Mouse (Mus musculus): ENCODE measurements at regions not wholly inside any gene's neighbourhood (a gene's known extent, or its start where the extent isn't known, plus 50 kb on each side); places are given as distances from the start of the nearest gene placed in this dataset.

DNA sequence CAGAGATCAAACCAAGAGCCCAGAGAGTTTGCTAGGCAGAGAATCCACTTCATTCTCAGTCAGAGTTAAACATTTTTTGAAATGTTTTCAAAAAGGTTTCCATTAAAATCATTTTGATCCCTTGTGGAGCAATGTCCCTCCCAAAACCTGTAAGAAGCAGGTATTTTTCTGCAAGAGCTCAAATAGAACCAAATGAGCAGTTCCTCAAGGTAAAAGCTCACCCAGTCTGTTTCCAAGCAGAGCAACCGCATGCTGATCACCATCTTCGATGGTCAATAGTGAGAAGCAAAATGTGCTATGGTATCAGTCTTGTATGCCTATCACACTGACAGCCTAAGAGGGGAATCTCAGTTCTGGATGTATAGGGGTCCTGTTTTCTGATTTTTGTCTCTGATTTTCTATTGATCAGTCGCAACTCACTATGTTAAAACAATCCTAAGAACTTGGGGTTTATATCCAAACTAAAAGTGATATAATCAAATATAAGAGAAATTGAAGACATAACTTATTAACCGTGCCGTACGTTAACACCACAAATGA is 432.3 kb upstream of the Ccnh start:
- no peaks in the 10 kb centered on the region for H3K27me3 ChIP-seq (ENCODE audit: insufficient read depth, low read length)
- no peak overlapping the region for H3K9ac ChIP-seq (replicated peaks)
- 74% methylated on average over 6 of the region's 6 CpGs for WGBS (ENCODE audit: insufficient replicate concordance)
- no peak for ATAC-seq
- H3K9me3 ChIP-seq (ENCODE audit: low read length), result no peaks in the 10 kb centered on the region
- no peak overlapping the region for H3K4me3 ChIP-seq (ENCODE audit: low read depth, low read length)
- TF ChIP-seq EP300 (IDR thresholded peaks at IDR 0.05; ENCODE audit: low read depth) (no peak), CTCF (IDR thresholded peaks at IDR 0.05; ENCODE audit: low read depth) (no peak)
- no peaks in the 10 kb centered on the region for H3K36me3 ChIP-seq (replicated peaks; ENCODE audit: insufficient read depth, low read length)
- no peaks in the 10 kb centered on the region for H3K4me1 ChIP-seq (ENCODE audit: insufficient read depth)
- no peak overlapping the region for H3K27ac ChIP-seq (ENCODE audit: low read depth)
- no peak overlapping the region for H3K4me2 ChIP-seq (ENCODE audit: low read depth, low read length)
- DNase-seq, result no peak

DNA sequence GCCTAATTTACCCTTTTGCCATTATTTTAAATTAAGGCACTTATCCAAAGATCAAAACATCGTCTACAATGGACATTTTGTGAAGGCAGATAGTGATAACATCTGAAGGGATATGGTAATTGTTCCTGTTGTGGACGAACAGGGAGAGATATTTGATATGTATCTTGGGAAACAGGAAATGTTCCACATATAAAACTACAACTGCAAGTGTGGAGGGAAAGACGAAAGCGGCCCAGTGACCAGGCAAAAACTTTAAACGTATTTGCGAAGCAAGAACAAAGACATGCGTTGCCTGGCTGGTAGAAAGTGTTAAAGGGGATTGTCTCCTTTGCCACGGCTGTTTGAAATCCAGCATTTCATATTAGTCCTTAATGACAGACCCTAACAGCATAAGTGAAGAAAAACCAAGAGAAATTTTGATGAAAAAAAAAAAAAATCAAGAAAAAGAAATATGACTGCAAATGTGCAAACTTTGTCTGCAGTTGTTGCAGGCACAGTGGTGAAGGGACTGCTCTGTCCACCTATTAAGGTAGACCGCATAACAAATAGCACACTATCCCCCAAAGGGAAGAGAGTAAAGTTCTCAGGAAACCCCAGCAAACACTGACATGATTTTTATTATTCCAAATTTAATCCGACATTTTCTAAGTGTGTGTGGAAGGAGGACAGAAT is 431.2 kb upstream of the Ccnh start:
- Histone ChIP-seq H3K27ac (ENCODE audit: low read depth) (no peak overlapping the region), H3K9me3 (ENCODE audit: low read length) (no peaks in the 10 kb centered on the region), H3K4me3 (ENCODE audit: low read depth, low read length) (no peak overlapping the region), H3K36me3 (replicated peaks; ENCODE audit: insufficient read depth, low read length) (no peaks in the 10 kb centered on the region), H3K4me2 (ENCODE audit: low read depth, low read length) (no peak overlapping the region), H3K27me3 (ENCODE audit: insufficient read depth, low read length) (no peaks in the 10 kb centered on the region), H3K9ac (replicated peaks) (no peak overlapping the region), H3K4me1 (ENCODE audit: insufficient read depth) (no peaks in the 10 kb centered on the region)
- DNase-seq (no peak), ATAC-seq (no peak)
- 41% methylated on average over 10 of the region's 10 CpGs for WGBS (ENCODE audit: insufficient replicate concordance)
- no peak for TF ChIP-seq EP300 (IDR thresholded peaks at IDR 0.05; ENCODE audit: low read depth)
- TF ChIP-seq CTCF (IDR thresholded peaks at IDR 0.05; ENCODE audit: low read depth), result no peak

DNA sequence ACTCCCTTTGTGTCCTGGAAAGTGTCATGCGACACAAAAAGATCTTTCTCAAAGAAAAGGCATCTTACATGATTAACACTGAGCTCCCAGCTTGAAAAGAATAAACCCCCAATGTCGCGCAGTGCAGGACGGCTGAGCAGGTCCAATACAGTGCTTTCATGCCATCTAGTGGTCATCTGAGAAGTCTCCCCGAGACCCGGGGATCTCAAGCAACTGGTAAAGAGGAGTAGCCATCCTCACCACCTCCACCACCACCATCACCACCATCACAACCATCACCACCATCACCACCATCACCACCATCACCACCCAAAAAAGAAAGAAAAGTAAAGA is 430.7 kb upstream of the Ccnh start:
- WGBS (ENCODE audit: insufficient replicate concordance), result 2% methylated on average over 6 of the region's 6 CpGs
- H3K27me3 ChIP-seq (ENCODE audit: insufficient read depth, low read length), result no peaks in the 10 kb centered on the region
- no peak overlapping the region for H3K4me3 ChIP-seq (ENCODE audit: low read depth, low read length)
- DNase-seq (peak; percentile 42), ATAC-seq (peak; percentile 51; the same call in 1 of the 2 replicates)
- no peak overlapping the region for H3K27ac ChIP-seq (ENCODE audit: low read depth)
- no peak overlapping the region for H3K4me2 ChIP-seq (ENCODE audit: low read depth, low read length)
- H3K36me3 ChIP-seq (replicated peaks; ENCODE audit: insufficient read depth, low read length), result no peaks in the 10 kb centered on the region
- H3K9ac ChIP-seq (replicated peaks), result no peak overlapping the region
- no peaks in the 10 kb centered on the region for H3K4me1 ChIP-seq (ENCODE audit: insufficient read depth)
- H3K9me3 ChIP-seq (ENCODE audit: low read length), result no peaks in the 10 kb centered on the region
- TF ChIP-seq EP300 (IDR thresholded peaks at IDR 0.05; ENCODE audit: low read depth), result no peak
- TF ChIP-seq CTCF (IDR thresholded peaks at IDR 0.05; ENCODE audit: low read depth), result peak; percentile 76

DNA sequence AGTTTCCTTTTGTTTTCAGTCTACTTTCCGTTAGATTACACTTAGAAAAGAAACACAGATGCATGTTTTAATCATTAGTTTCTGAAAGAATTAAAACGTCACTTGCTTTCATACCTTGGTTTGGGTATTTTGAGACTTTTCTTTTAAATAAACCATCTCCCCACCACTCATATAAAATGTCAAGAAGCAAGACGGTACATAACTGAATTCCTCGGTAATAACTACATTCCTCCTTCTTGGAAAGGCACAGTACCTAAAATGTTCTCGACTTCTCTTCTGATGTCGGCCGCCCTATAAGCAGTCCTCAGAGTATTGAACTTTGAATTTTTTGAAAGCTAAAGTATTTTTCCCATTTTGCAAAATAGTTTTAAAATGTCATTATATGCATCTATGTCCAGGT is 430.1 kb upstream of the Ccnh start:
- 60% methylated on average over 7 of the region's 7 CpGs for WGBS (ENCODE audit: insufficient replicate concordance)
- Histone ChIP-seq H3K4me1 (ENCODE audit: insufficient read depth) (no peaks in the 10 kb centered on the region), H3K27me3 (ENCODE audit: insufficient read depth, low read length) (no peaks in the 10 kb centered on the region), H3K4me3 (ENCODE audit: low read depth, low read length) (no peak overlapping the region), H3K9ac (replicated peaks) (no peak overlapping the region), H3K9me3 (ENCODE audit: low read length) (no peaks in the 10 kb centered on the region), H3K27ac (ENCODE audit: low read depth) (no peak overlapping the region), H3K4me2 (ENCODE audit: low read depth, low read length) (no peak overlapping the region), H3K36me3 (replicated peaks; ENCODE audit: insufficient read depth, low read length) (no peaks in the 10 kb centered on the region)
- ATAC-seq (no peak), DNase-seq (no peak)
- TF ChIP-seq CTCF (IDR thresholded peaks at IDR 0.05; ENCODE audit: low read depth), result no peak

DNA sequence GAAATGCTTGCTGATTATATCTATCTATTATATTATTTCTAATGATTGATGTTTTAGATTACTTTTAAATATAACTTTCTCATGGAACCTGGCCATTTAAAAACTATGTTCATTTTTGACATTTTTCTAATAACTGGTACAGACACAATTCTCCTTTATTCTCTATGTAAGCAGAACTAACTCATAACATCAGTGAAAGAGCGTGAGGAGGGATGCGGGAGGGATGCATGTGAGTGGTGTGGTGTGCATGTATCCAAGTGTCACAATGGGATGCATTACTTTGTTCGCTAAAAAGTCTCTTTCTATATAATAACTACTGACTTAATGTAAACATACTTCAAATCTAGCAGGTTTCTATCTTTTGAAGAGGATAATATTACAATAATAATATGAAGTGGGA is 428.7 kb upstream of the Ccnh start:
- H3K4me3 ChIP-seq (ENCODE audit: low read depth, low read length), result no peak overlapping the region
- ATAC-seq, result no peak
- no peak overlapping the region for H3K9ac ChIP-seq (replicated peaks)
- H3K4me2 ChIP-seq (ENCODE audit: low read depth, low read length), result no peak overlapping the region
- DNase-seq, result no peak
- TF ChIP-seq EP300 (IDR thresholded peaks at IDR 0.05; ENCODE audit: low read depth) (no peak), CTCF (IDR thresholded peaks at IDR 0.05; ENCODE audit: low read depth) (no peak)
- WGBS (ENCODE audit: insufficient replicate concordance), result 74% methylated on average over 3 of the region's 3 CpGs
- no peak overlapping the region for H3K27ac ChIP-seq (ENCODE audit: low read depth)
- H3K4me1 ChIP-seq (ENCODE audit: insufficient read depth), result no peaks in the 10 kb centered on the region
- no peaks in the 10 kb centered on the region for H3K9me3 ChIP-seq (ENCODE audit: low read length)
- no peaks in the 10 kb centered on the region for H3K36me3 ChIP-seq (replicated peaks; ENCODE audit: insufficient read depth, low read length)
- no peaks in the 10 kb centered on the region for H3K27me3 ChIP-seq (ENCODE audit: insufficient read depth, low read length)

DNA sequence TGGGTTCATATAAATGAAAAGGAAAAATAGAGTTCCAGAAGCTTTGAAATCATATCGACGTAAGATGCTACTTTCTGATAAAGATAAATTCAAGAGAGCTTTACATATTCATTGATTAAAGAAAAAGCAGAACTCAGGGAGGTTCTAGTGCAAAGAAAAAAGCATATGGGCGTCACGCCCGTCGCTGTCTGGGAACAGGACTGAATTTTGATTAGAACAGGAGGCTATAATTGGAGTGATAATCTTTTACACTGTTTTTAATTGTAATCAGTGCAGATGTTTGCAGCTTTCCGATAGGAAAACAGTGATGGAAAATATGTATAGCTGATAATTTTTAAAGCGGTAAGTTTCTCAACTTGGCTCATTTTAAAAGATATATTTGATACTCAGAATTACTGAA is 428.2 kb upstream of the Ccnh start:
- no peak overlapping the region for H3K27ac ChIP-seq (ENCODE audit: low read depth)
- H3K4me2 ChIP-seq (ENCODE audit: low read depth, low read length), result no peak overlapping the region
- H3K4me1 ChIP-seq (ENCODE audit: insufficient read depth), result no peaks in the 10 kb centered on the region
- H3K9me3 ChIP-seq (ENCODE audit: low read length), result no peaks in the 10 kb centered on the region
- H3K36me3 ChIP-seq (replicated peaks; ENCODE audit: insufficient read depth, low read length), result no peaks in the 10 kb centered on the region
- no peak for DNase-seq
- H3K9ac ChIP-seq (replicated peaks), result no peak overlapping the region
- H3K27me3 ChIP-seq (ENCODE audit: insufficient read depth, low read length), result no peaks in the 10 kb centered on the region
- ATAC-seq, result no peak
- TF ChIP-seq EP300 (IDR thresholded peaks at IDR 0.05; ENCODE audit: low read depth) (no peak), CTCF (IDR thresholded peaks at IDR 0.05; ENCODE audit: low read depth) (no peak)
- no peak overlapping the region for H3K4me3 ChIP-seq (ENCODE audit: low read depth, low read length)
- WGBS (ENCODE audit: insufficient replicate concordance), result 60% methylated on average over 8 of the region's 8 CpGs

All from liver, postnatal 0 days (tissue).